Mouse (Mus musculus) stomach, postnatal 0 days (tissue): Measurements from ENCODE around the gene Pcyt2.

ENCODE experiments used
- CTCF ChIP-seq: IDR thresholded peaks from 2 replicates; pipeline ENCODE4 v1.5.1; 2016; ENCODE audit warnings: antibody characterized with exemption, low read depth, mild to moderate bottlenecking, moderate library complexity
- EP300 ChIP-seq: optimal IDR thresholded peaks from 2 replicates; pipeline ENCODE3; 2016; ENCODE audit warnings: antibody characterized with exemption

- TF ChIP-seq CTCF (no peak), EP300 (no peak)
Measured at GRCm38 (mm10) chr11:120575046-120575445, 42.7 kb downstream of the Pcyt2 start.
